Mouse (Mus musculus): ENCODE results near the gene Grpel1. TPM values are rescaled to one million over a fixed set of nuclear protein-coding genes. Genes with fewer than 3 reads are reported as not detected.
A peak's percentile ranks its signal among the peaks of the same experiment; 100 is the strongest.

Grpel1 gene
- polyA plus RNA-seq, 1 experiment from 2014 or later: 48.5 TPM

- ATAC-seq (ENCODE audit: low FRiP score): peak; percentile 99
- Histone ChIP-seq H3K36me3 (replicated peaks) (peaks cover 12% of the 10 kb centered on the region; the same call in 1 of the 2 replicates), H3K27ac (peak within 1 kb of the TSS; percentile 85), H3K9me3 (no peaks in the 10 kb centered on the region), H3K9ac (peak within 1 kb of the TSS; percentile 91), H3K27me3 (peaks cover 13% of the 10 kb centered on the region; the same call in 1 of the 2 replicates), H3K4me2 (peak within 1 kb of the TSS; percentile 96), H3K4me3 (replicated peaks) (peak within 1 kb of the TSS; percentile 93), H3K4me1 (peaks cover 40% of the 10 kb centered on the region)
- WGBS: under 1% methylated on average over 86 of the region's 97 CpGs
Measured at GRCm38 (mm10) chr5:36484171-36484990, 19.6 kb downstream of the Grpel1 start, which contains the start of the genes Tada2b and Ccdc96. Gene Tada2b (minus strand): TSS chr5:36484285. Gene Ccdc96 (plus strand): TSS chr5:36484588.

GRCm38 (mm10) chr5:36485306-36485705 lies 20.5 kb downstream of the Grpel1 start:
- peaks cover 36% of the 10 kb centered on the region for H3K4me1 ChIP-seq
- WGBS: 55% methylated on average over 19 of the region's 19 CpGs

GRCm38 (mm10) chr5:36489225-36489624 lies 24.4 kb downstream of the Grpel1 start:
- ATAC-seq (ENCODE audit: low FRiP score): no peak
- Histone ChIP-seq H3K9ac (no peak overlapping the region), H3K4me1 (peaks cover 11% of the 10 kb centered on the region), H3K4me3 (replicated peaks) (no peak overlapping the region), H3K9me3 (no peaks in the 10 kb centered on the region), H3K27ac (no peak overlapping the region), H3K36me3 (replicated peaks) (peaks cover 33% of the 10 kb centered on the region), H3K4me2 (no peak overlapping the region), H3K27me3 (peaks cover 13% of the 10 kb centered on the region; the same call in 1 of the 2 replicates)
- 60% methylated on average over 2 of the region's 2 CpGs for WGBS

More at GRCm38 (mm10) chr5:36485306-36485705, 20.5 kb downstream of the Grpel1 start:
- H3K4me2 ChIP-seq: peak overlapping the region; percentile 96
- no peak for ATAC-seq (ENCODE audit: low FRiP score)
- peak overlapping the region; percentile 63; the same call in 1 of the 2 replicates for H3K9ac ChIP-seq
- peak overlapping the region; percentile 93 for H3K4me3 ChIP-seq (replicated peaks)
- H3K27ac ChIP-seq: no peak overlapping the region
- H3K27me3 ChIP-seq: peaks cover 13% of the 10 kb centered on the region; the same call in 1 of the 2 replicates
- H3K9me3 ChIP-seq: no peaks in the 10 kb centered on the region
- peaks cover 12% of the 10 kb centered on the region; the same call in 1 of the 2 replicates for H3K36me3 ChIP-seq (replicated peaks)

- H3K9me3 ChIP-seq: no peaks in the 10 kb centered on the region
- H3K27me3 ChIP-seq: no peaks in the 10 kb centered on the region
- peaks cover 63% of the 10 kb centered on the region for H3K36me3 ChIP-seq (replicated peaks)
- no peak overlapping the region for H3K4me2 ChIP-seq
- H3K9ac ChIP-seq: no peak overlapping the region
- no peaks in the 10 kb centered on the region for H3K4me1 ChIP-seq
- ATAC-seq (ENCODE audit: low FRiP score): no peak
- H3K4me3 ChIP-seq (replicated peaks): no peak overlapping the region
- WGBS: 90% methylated on average over 6 of the region's 6 CpGs
- no peak overlapping the region for H3K27ac ChIP-seq
Measured at GRCm38 (mm10) chr5:36493919-36494318, 29.1 kb downstream of the Grpel1 start.

- Histone ChIP-seq H3K27me3 (no peaks in the 10 kb centered on the region), H3K4me1 (no peaks in the 10 kb centered on the region), H3K4me3 (replicated peaks) (no peak overlapping the region), H3K36me3 (replicated peaks) (peaks cover 67% of the 10 kb centered on the region), H3K27ac (no peak overlapping the region), H3K4me2 (no peak overlapping the region), H3K9me3 (no peaks in the 10 kb centered on the region), H3K9ac (no peak overlapping the region)
- WGBS: 97% methylated on average over 9 of the region's 9 CpGs
- ATAC-seq (ENCODE audit: low FRiP score): no peak
Measured at GRCm38 (mm10) chr5:36494709-36495108, 29.9 kb downstream of the Grpel1 start.

- no peak overlapping the region for H3K9ac ChIP-seq
- no peaks in the 10 kb centered on the region for H3K4me1 ChIP-seq
- no peak for ATAC-seq (ENCODE audit: low FRiP score)
- H3K27me3 ChIP-seq: no peaks in the 10 kb centered on the region
- peaks cover 78% of the 10 kb centered on the region for H3K36me3 ChIP-seq (replicated peaks)
- 88% methylated on average over 7 of the region's 7 CpGs for WGBS
- no peak overlapping the region for H3K4me3 ChIP-seq (replicated peaks)
- H3K4me2 ChIP-seq: no peak overlapping the region
- no peaks in the 10 kb centered on the region for H3K9me3 ChIP-seq
- no peak overlapping the region for H3K27ac ChIP-seq
Measured at GRCm38 (mm10) chr5:36505235-36505634, 40.4 kb downstream of the Grpel1 start.

- Histone ChIP-seq H3K27me3 (no peaks in the 10 kb centered on the region), H3K9me3 (no peaks in the 10 kb centered on the region), H3K4me2 (no peak overlapping the region), H3K27ac (no peak overlapping the region), H3K4me1 (no peaks in the 10 kb centered on the region), H3K9ac (no peak overlapping the region), H3K36me3 (replicated peaks) (peaks cover 82% of the 10 kb centered on the region), H3K4me3 (replicated peaks) (no peak overlapping the region)
- 69% methylated on average over 5 of the region's 5 CpGs for WGBS
- ATAC-seq (ENCODE audit: low FRiP score): no peak
Measured at GRCm38 (mm10) chr5:36505643-36506042, 40.8 kb downstream of the Grpel1 start.

GRCm38 (mm10) chr5:36508351-36508750 lies 43.6 kb downstream of the Grpel1 start:
- Histone ChIP-seq H3K36me3 (replicated peaks) (peaks cover 86% of the 10 kb centered on the region), H3K4me1 (no peaks in the 10 kb centered on the region), H3K9me3 (no peaks in the 10 kb centered on the region), H3K9ac (no peak overlapping the region), H3K27ac (no peak overlapping the region), H3K4me2 (no peak overlapping the region), H3K27me3 (no peaks in the 10 kb centered on the region), H3K4me3 (replicated peaks) (no peak overlapping the region)
- ATAC-seq (ENCODE audit: low FRiP score): no peak
- 96% methylated on average over 10 of the region's 10 CpGs for WGBS

GRCm38 (mm10) chr5:36510956-36511355 lies 46.2 kb downstream of the Grpel1 start:
- H3K9me3 ChIP-seq: no peaks in the 10 kb centered on the region
- H3K4me3 ChIP-seq (replicated peaks): no peak overlapping the region
- H3K4me1 ChIP-seq: no peaks in the 10 kb centered on the region
- no peak overlapping the region for H3K27ac ChIP-seq
- no peaks in the 10 kb centered on the region for H3K27me3 ChIP-seq
- ATAC-seq (ENCODE audit: low FRiP score): no peak
- no peak overlapping the region for H3K4me2 ChIP-seq
- H3K9ac ChIP-seq: no peak overlapping the region
- WGBS: 96% methylated on average over 2 of the region's 2 CpGs
- peaks cover 82% of the 10 kb centered on the region for H3K36me3 ChIP-seq (replicated peaks)

GRCm38 (mm10) chr5:36515126-36515525 lies 50.3 kb downstream of the Grpel1 start:
- H3K27me3 ChIP-seq: no peaks in the 10 kb centered on the region
- no peak overlapping the region for H3K9ac ChIP-seq
- no peaks in the 10 kb centered on the region for H3K9me3 ChIP-seq
- H3K4me1 ChIP-seq: no peaks in the 10 kb centered on the region
- 92% methylated on average over 1 of the region's 1 CpGs for WGBS
- H3K27ac ChIP-seq: no peak overlapping the region
- H3K4me2 ChIP-seq: no peak overlapping the region
- peaks cover 92% of the 10 kb centered on the region for H3K36me3 ChIP-seq (replicated peaks)
- ATAC-seq (ENCODE audit: low FRiP score): no peak
- H3K4me3 ChIP-seq (replicated peaks): no peak overlapping the region

- WGBS: 88% methylated on average over 5 of the region's 5 CpGs
- no peak overlapping the region for H3K4me3 ChIP-seq (replicated peaks)
- H3K4me1 ChIP-seq: no peaks in the 10 kb centered on the region
- H3K27ac ChIP-seq: no peak overlapping the region
- H3K9me3 ChIP-seq: no peaks in the 10 kb centered on the region
- H3K36me3 ChIP-seq (replicated peaks): peaks cover 92% of the 10 kb centered on the region
- no peak for ATAC-seq (ENCODE audit: low FRiP score)
- no peaks in the 10 kb centered on the region for H3K27me3 ChIP-seq
- no peak overlapping the region for H3K9ac ChIP-seq
- H3K4me2 ChIP-seq: no peak overlapping the region
Measured at GRCm38 (mm10) chr5:36515558-36515957, 50.8 kb downstream of the Grpel1 start.

- Histone ChIP-seq H3K27me3 (no peaks in the 10 kb centered on the region), H3K27ac (no peak overlapping the region), H3K9ac (no peak overlapping the region; the same call in 1 of the 2 replicates), H3K36me3 (replicated peaks) (peaks cover 90% of the 10 kb centered on the region), H3K4me2 (no peak overlapping the region), H3K4me1 (no peaks in the 10 kb centered on the region), H3K9me3 (no peaks in the 10 kb centered on the region), H3K4me3 (replicated peaks) (no peak overlapping the region)
- WGBS: 92% methylated on average over 3 of the region's 3 CpGs
- ATAC-seq (ENCODE audit: low FRiP score): no peak
Measured at GRCm38 (mm10) chr5:36517596-36517995, 52.8 kb downstream of the Grpel1 start.

- Histone ChIP-seq H3K9ac (no peak overlapping the region), H3K4me3 (replicated peaks) (no peak overlapping the region), H3K9me3 (no peaks in the 10 kb centered on the region), H3K36me3 (replicated peaks) (peaks cover 93% of the 10 kb centered on the region), H3K4me1 (no peaks in the 10 kb centered on the region), H3K27ac (no peak overlapping the region), H3K27me3 (no peaks in the 10 kb centered on the region), H3K4me2 (no peak overlapping the region)
- whole genome bisulfite sequencing: 79% methylated on average over 3 of the region's 3 CpGs
- no peak for ATAC-seq (ENCODE audit: low FRiP score)
Measured at GRCm38 (mm10) chr5:36519751-36520150, 55.0 kb downstream of the Grpel1 start.
